Mouse (Mus musculus) lung, postnatal 0 days (tissue): ENCODE results near the gene Usp21.

ENCODE experiments used
- CTCF ChIP-seq: IDR thresholded peaks from 2 replicates; pipeline ENCODE4 v1.5.1; 2016; ENCODE audit warnings: antibody characterized with exemption, mild to moderate bottlenecking
- EP300 ChIP-seq: IDR thresholded peaks from 2 replicates; pipeline ENCODE4 v1.6.1; 2016; ENCODE audit warnings: antibody characterized with exemption, mild to moderate bottlenecking, control low read depth

DNA sequence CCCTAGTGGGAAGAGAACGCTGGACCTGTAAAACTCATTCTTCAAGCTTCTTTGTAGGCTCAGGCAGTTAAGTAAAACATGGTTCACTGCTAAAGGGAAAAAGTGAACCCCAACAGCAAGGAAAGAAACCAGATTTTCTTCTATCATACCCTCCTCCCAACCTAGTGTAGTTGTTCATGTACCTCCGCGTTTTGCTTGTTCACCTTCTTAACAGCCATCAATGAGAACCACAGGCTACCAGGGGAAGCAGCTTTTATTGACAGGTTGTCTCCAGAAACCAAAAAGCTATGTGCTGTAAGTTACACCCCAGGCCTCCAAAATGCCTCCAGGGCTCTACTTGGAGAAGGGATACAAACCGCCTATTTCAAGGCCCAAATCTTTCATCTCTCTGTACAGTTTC is 537 bp upstream of the Usp21 start:
- TF ChIP-seq CTCF (no peak), EP300 (no peak)
